Mouse (Mus musculus) embryo, embryonic 11 days (tissue): ENCODE measurements around the gene Adm.
"Not testable (repeated sequence)": the region's sequence is repeated elsewhere in the genome, so short reads cannot be mapped to it uniquely, and the experiment has no call there.

Experiments
- DNase-seq: peaks from one replicate; pipeline ENCODE4 v3.0.0-alpha.2; 2015

Adm gene

GRCm38 (mm10) chr7:110627486-110628272, at the start of gene Adm:
Gene Adm, plus strand, starts transcription at chr7:110627661.
- peak; percentile 85 for DNase-seq

GRCm38 (mm10) chr7:110583705-110584104, 43.8 kb upstream of the Adm start:
- no peak for DNase-seq

- DNase-seq, result no peak
Measured at GRCm38 (mm10) chr7:110584159-110584558, 43.3 kb upstream of the Adm start.

- no peak for DNase-seq
Measured at GRCm38 (mm10) chr7:110585250-110585649, 42.2 kb upstream of the Adm start.

- DNase-seq, result no peak
Measured at GRCm38 (mm10) chr7:110587721-110588120, 39.7 kb upstream of the Adm start.

- DNase-seq, result not testable (repeated sequence)
Measured at GRCm38 (mm10) chr7:110593991-110594390, 33.5 kb upstream of the Adm start.

- no peak for DNase-seq
Measured at GRCm38 (mm10) chr7:110597141-110597540, 30.3 kb upstream of the Adm start.

GRCm38 (mm10) chr7:110605476-110605875, 22.0 kb upstream of the Adm start:
- DNase-seq, result no peak

- no peak for DNase-seq
Measured at GRCm38 (mm10) chr7:110606906-110607305, 20.6 kb upstream of the Adm start.

GRCm38 (mm10) chr7:110613381-110614132, 13.9 kb upstream of the Adm start:
- peak; percentile 52 for DNase-seq

GRCm38 (mm10) chr7:110614133-110615063, 13.1 kb upstream of the Adm start, which contains the start of gene Sbf2:
Gene Sbf2, minus strand, starts transcription at chr7:110614922.
- DNase-seq, result peak; percentile 91

GRCm38 (mm10) chr7:110615151-110615631, 12.3 kb upstream of the Adm start:
- DNase-seq, result peak; percentile 67

GRCm38 (mm10) chr7:110615792-110616191, 11.7 kb upstream of the Adm start:
- DNase-seq, result peak; percentile 45

GRCm38 (mm10) chr7:110619086-110619611, 8.3 kb upstream of the Adm start:
- no peak for DNase-seq

- DNase-seq, result no peak
Measured at GRCm38 (mm10) chr7:110624067-110624466, 3.4 kb upstream of the Adm start.

GRCm38 (mm10) chr7:110624961-110625360, 2.5 kb upstream of the Adm start:
- DNase-seq, result no peak

GRCm38 (mm10) chr7:110625489-110625888, 2.0 kb upstream of the Adm start:
- DNase-seq, result no peak

- no peak for DNase-seq
Measured at GRCm38 (mm10) chr7:110626186-110627098, 1.0 kb upstream of the Adm start.

GRCm38 (mm10) chr7:110627099-110627482, 370 bp upstream of the Adm start:
- peak; percentile 49 for DNase-seq

- DNase-seq, result no peak
Measured at GRCm38 (mm10) chr7:110628273-110628600, 776 bp downstream of the Adm start.

GRCm38 (mm10) chr7:110628611-110629354, 1.3 kb downstream of the Adm start:
- DNase-seq, result peak; percentile 67
